Mouse (Mus musculus) heart, embryonic 12.5 days (tissue): ENCODE measurements around the gene Gabra1. TPM values are rescaled to one million over a fixed set of nuclear protein-coding genes. Genes with fewer than 3 reads are reported as not detected.

Source experiments
- ATAC-seq: fragments of 200-750 bp; cut with Nextera tagmentation; 2 replicates; pipeline ENCODE4 v1.8.0; 2017; ENCODE audit warnings: moderate TSS enrichment, moderate library complexity; ENCODE audit not compliant: insufficient number of reproducible peaks, low FRiP score
- H3K27ac ChIP-seq: fragments of 300-500 bp; sonication (generic); 2 replicates; pipeline ENCODE4 v1.5.1; 2016; ENCODE audit warnings: mild to moderate bottlenecking, moderate library complexity; ENCODE audit not compliant: poor library complexity, severe bottlenecking
- H3K27me3 ChIP-seq: fragments of 300-500 bp; sonication (generic); replicated peaks from 2 replicates; pipeline ENCODE4 v1.6.1; 2016; ENCODE audit warnings: mild to moderate bottlenecking, moderate library complexity
- H3K36me3 ChIP-seq: fragments of 300-500 bp; sonication (generic); 2 replicates; pipeline ENCODE4 v1.6.1; 2016; ENCODE audit warnings: mild to moderate bottlenecking, moderate library complexity
- H3K4me1 ChIP-seq: fragments of 300-500 bp; sonication (generic); replicated peaks from 2 replicates; pipeline ENCODE4 v1.6.1; 2016; ENCODE audit warnings: mild to moderate bottlenecking
- H3K4me2 ChIP-seq: fragments of 300-500 bp; sonication (generic); 2 replicates; pipeline ENCODE4 v1.6.1; 2016; ENCODE audit warnings: mild to moderate bottlenecking, moderate library complexity
- H3K4me3 ChIP-seq: fragments of 300-500 bp; sonication (generic); 2 replicates; pipeline ENCODE4 v1.5.1; 2016; ENCODE audit warnings: mild to moderate bottlenecking
- H3K9ac ChIP-seq: fragments of 300-500 bp; sonication (generic); 2 replicates; pipeline ENCODE4 v1.6.1; 2016; ENCODE audit warnings: mild to moderate bottlenecking, moderate library complexity
- H3K9me3 ChIP-seq: fragments of 300-500 bp; sonication (generic); replicated peaks from 2 replicates; pipeline ENCODE4 v1.6.1; 2016; ENCODE audit warnings: mild to moderate bottlenecking, moderate library complexity
- WGBS: fragments of 180-500 bp; shearing (Covaris S2); methylation state at CpG from one replicate; pipeline ENCODE4 v1.1.7; 2016; 5-methylcytosine and 5-hydroxymethylcytosine counted together
- polyA plus RNA-seq: library from polyadenylated mRNA; unstranded; fragments of >200 nt; fragmentation: Nextera tagmentation; extraction: Ambion mirVana; gene quantifications from 2 replicates; pipeline ENCODE4 v1.2.1, GENCODE M21; 2016

Gene Gabra1
- 0.95 and 2.4 TPM in 2 replicates for polyA plus RNA-seq

- Histone ChIP-seq H3K36me3 (no peaks in the 10 kb centered on the region), H3K9ac (peak within 1 kb of the TSS; percentile 77), H3K4me3 (peak within 1 kb of the TSS; percentile 70), H3K4me1 (peaks cover 7% of the 10 kb centered on the region), H3K9me3 (no peaks in the 10 kb centered on the region), H3K27me3 (peaks cover 5% of the 10 kb centered on the region), H3K4me2 (peak within 1 kb of the TSS; percentile 96), H3K27ac (no peak within 1 kb of the TSS)
- 2% methylated on average over 13 of the region's 13 CpGs for WGBS
- peak; percentile 45; the same call in 1 of the 2 replicates for ATAC-seq
Observed at GRCm38 (mm10) chr11:42182825-42183152, at the start of gene Gabra1. Gabra1 (minus strand) TSS chr11:42182930.

GRCm38 (mm10) chr11:42181973-42182824 is 531 bp downstream of the Gabra1 start:
- peak; percentile 73 for ATAC-seq
- Histone ChIP-seq H3K27ac (no peak overlapping the region), H3K9me3 (no peaks in the 10 kb centered on the region)

GRCm38 (mm10) chr11:42181426-42181825 is 1.3 kb downstream of the Gabra1 start:
- H3K9ac ChIP-seq, result peak overlapping the region; percentile 77; the same call in 1 of the 2 replicates
- no peak for ATAC-seq
- WGBS, result 28% methylated on average over 5 of the region's 5 CpGs
- peaks cover 5% of the 10 kb centered on the region for H3K27me3 ChIP-seq
- H3K4me3 ChIP-seq, result peak overlapping the region; percentile 70
- peak overlapping the region; percentile 96 for H3K4me2 ChIP-seq
- no peak overlapping the region for H3K27ac ChIP-seq
- H3K36me3 ChIP-seq, result no peaks in the 10 kb centered on the region
- peaks cover 7% of the 10 kb centered on the region for H3K4me1 ChIP-seq
- no peaks in the 10 kb centered on the region for H3K9me3 ChIP-seq

More at GRCm38 (mm10) chr11:42181973-42182824, 531 bp downstream of the Gabra1 start:
- Histone ChIP-seq H3K4me3 (peak overlapping the region; percentile 70), H3K4me1 (peaks cover 7% of the 10 kb centered on the region), H3K27me3 (peaks cover 5% of the 10 kb centered on the region), H3K36me3 (no peaks in the 10 kb centered on the region), H3K4me2 (peak overlapping the region; percentile 96), H3K9ac (peak overlapping the region; percentile 77)
- under 1% methylated on average over 35 of the region's 35 CpGs for WGBS

- Histone ChIP-seq H3K27ac (no peak overlapping the region), H3K4me2 (no peak overlapping the region), H3K4me1 (peaks cover 7% of the 10 kb centered on the region), H3K27me3 (peaks cover 5% of the 10 kb centered on the region), H3K9ac (no peak overlapping the region), H3K36me3 (no peaks in the 10 kb centered on the region), H3K9me3 (no peaks in the 10 kb centered on the region), H3K4me3 (no peak overlapping the region)
- 74% methylated on average over 5 of the region's 5 CpGs for WGBS
- no peak for ATAC-seq
Observed at GRCm38 (mm10) chr11:42179535-42179934, 3.2 kb downstream of the Gabra1 start.

- H3K4me1 ChIP-seq, result peaks cover 6% of the 10 kb centered on the region
- H3K36me3 ChIP-seq, result no peaks in the 10 kb centered on the region
- H3K9me3 ChIP-seq, result no peaks in the 10 kb centered on the region
- no peak overlapping the region for H3K4me2 ChIP-seq
- no peak overlapping the region for H3K4me3 ChIP-seq
- peaks cover 5% of the 10 kb centered on the region for H3K27me3 ChIP-seq
- no peak overlapping the region for H3K9ac ChIP-seq
- WGBS, result 81% methylated on average over 2 of the region's 2 CpGs
- no peak for ATAC-seq
- no peak overlapping the region for H3K27ac ChIP-seq
Observed at GRCm38 (mm10) chr11:42178296-42178695, 4.4 kb downstream of the Gabra1 start.

GRCm38 (mm10) chr11:42151396-42151795 is 31.3 kb downstream of the Gabra1 start:
- no peak for ATAC-seq
- Histone ChIP-seq H3K4me1 (no peaks in the 10 kb centered on the region), H3K9ac (no peak overlapping the region), H3K4me2 (no peak overlapping the region), H3K27me3 (no peaks in the 10 kb centered on the region), H3K27ac (0 out of 2 replicates have a peak overlapping the region, but pooled peaks have one; percentile 40), H3K9me3 (no peaks in the 10 kb centered on the region), H3K4me3 (no peak overlapping the region), H3K36me3 (no peaks in the 10 kb centered on the region)
- 55% methylated on average over 5 of the region's 5 CpGs for WGBS

- Histone ChIP-seq H3K4me3 (no peak overlapping the region), H3K27me3 (no peaks in the 10 kb centered on the region), H3K4me2 (no peak overlapping the region), H3K36me3 (no peaks in the 10 kb centered on the region), H3K4me1 (no peaks in the 10 kb centered on the region), H3K27ac (no peak overlapping the region), H3K9ac (no peak overlapping the region), H3K9me3 (no peaks in the 10 kb centered on the region)
- 89% methylated on average over 1 of the region's 1 CpGs for WGBS
- no peak for ATAC-seq
Observed at GRCm38 (mm10) chr11:42116931-42117330, 65.8 kb downstream of the Gabra1 start.

GRCm38 (mm10) chr11:42110051-42110450 is 72.7 kb downstream of the Gabra1 start:
- Histone ChIP-seq H3K9me3 (no peaks in the 10 kb centered on the region), H3K4me2 (no peak overlapping the region), H3K9ac (no peak overlapping the region), H3K36me3 (no peaks in the 10 kb centered on the region), H3K27me3 (no peaks in the 10 kb centered on the region), H3K4me1 (no peaks in the 10 kb centered on the region), H3K4me3 (no peak overlapping the region), H3K27ac (no peak overlapping the region)
- 55% methylated on average over 1 of the region's 1 CpGs for WGBS
- no peak for ATAC-seq

GRCm38 (mm10) chr11:42109627-42110026 is 73.1 kb downstream of the Gabra1 start:
- H3K4me2 ChIP-seq, result no peak overlapping the region
- ATAC-seq, result no peak

GRCm38 (mm10) chr11:42095556-42095955 is 87.2 kb downstream of the Gabra1 start:
- no peak overlapping the region for H3K27ac ChIP-seq
- H3K27me3 ChIP-seq, result no peaks in the 10 kb centered on the region
- ATAC-seq, result no peak
- no peak overlapping the region for H3K4me2 ChIP-seq
- no peak overlapping the region for H3K9ac ChIP-seq
- H3K36me3 ChIP-seq, result no peaks in the 10 kb centered on the region
- no peaks in the 10 kb centered on the region for H3K4me1 ChIP-seq
- H3K4me3 ChIP-seq, result no peak overlapping the region
- WGBS, result 69% methylated on average over 2 of the region's 2 CpGs
- no peaks in the 10 kb centered on the region for H3K9me3 ChIP-seq

More at GRCm38 (mm10) chr11:42109627-42110026, 73.1 kb downstream of the Gabra1 start:
- no peaks in the 10 kb centered on the region for H3K36me3 ChIP-seq
- no peak overlapping the region for H3K4me3 ChIP-seq
- H3K9ac ChIP-seq, result no peak overlapping the region
- no peaks in the 10 kb centered on the region for H3K4me1 ChIP-seq
- no peaks in the 10 kb centered on the region for H3K27me3 ChIP-seq
- H3K27ac ChIP-seq, result no peak overlapping the region
- no peaks in the 10 kb centered on the region for H3K9me3 ChIP-seq
